In the genomic region with DNA sequence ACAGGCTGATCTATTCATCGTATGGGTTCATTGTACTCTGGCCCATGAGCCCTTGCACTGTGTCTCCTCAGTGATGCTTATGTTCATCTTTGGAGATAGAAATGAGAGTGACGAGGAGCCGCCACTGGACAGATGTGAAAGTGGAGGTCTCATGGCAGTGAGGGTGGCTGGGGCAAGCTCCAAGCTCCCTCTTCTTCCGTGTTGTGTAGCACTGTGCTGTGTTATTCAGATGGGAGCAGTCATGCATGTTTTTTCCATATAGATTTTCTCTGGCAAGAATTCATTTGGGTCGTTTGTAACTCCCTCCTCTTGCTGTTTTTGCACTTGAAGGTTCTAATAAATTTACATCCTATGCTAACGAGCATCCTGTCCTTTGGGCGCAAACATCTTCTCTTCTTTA, we compare ENCODE assay signal across 16 mouse cellular contexts. TPM values are rescaled to one million over a fixed set of nuclear protein-coding genes. Genes with fewer than 3 reads are reported as not detected.
"Had no signal": no experiment of that assay in that cellular context is flagged by ENCODE, and none has a peak within 500 bp of the region (broad histone marks: within the 10 kb centered on the region; RNA-seq: fewer than 3 reads in every experiment).

No protein-coding gene starts in this region.

- H3K4me2 ChIP-seq: intestine, embryonic 15.5 days; limb, embryonic 15.5 days; liver, embryonic 12.5 days; lung, embryonic 14.5 days had no signal

- H3K9ac ChIP-seq: intestine, embryonic 15.5 days; limb, embryonic 15.5 days; liver, embryonic 12.5 days; lung, embryonic 14.5 days had no signal

- H3K27ac ChIP-seq: intestine, embryonic 15.5 days; left cerebral cortex, adult 2 months; limb, embryonic 15.5 days; liver, embryonic 12.5 days; midbrain, embryonic 10.5 days had no signal

- H3K9me3 ChIP-seq: intestine, embryonic 15.5 days; limb, embryonic 15.5 days; liver, embryonic 12.5 days; midbrain, embryonic 10.5 days had no signal

- H3K27me3 ChIP-seq: intestine, embryonic 15.5 days; liver, embryonic 12.5 days had no signal

- H3K36me3 ChIP-seq: intestine, embryonic 15.5 days; limb, embryonic 15.5 days; liver, embryonic 12.5 days; midbrain, embryonic 10.5 days had no signal

- ATAC-seq: intestine, embryonic 15.5 days; liver, embryonic 12.5 days had no signal

- DNase-seq: kidney, adult 18-20 months; kidney, postnatal 25 days; lung, embryonic 14.5 days; lung, postnatal 10 days; lung, postnatal 4 days; right cerebral cortex, adult 18-20 months; right cerebral cortex, postnatal 25 days; thymus, postnatal 36 days had no signal

- H3K4me1 ChIP-seq: liver, embryonic 12.5 days had no signal

- H3K4me3 ChIP-seq: intestine, embryonic 15.5 days; left cerebral cortex, adult 2 months; limb, embryonic 15.5 days; liver, embryonic 12.5 days; midbrain, embryonic 10.5 days had no signal

RNA-seq across cellular contexts. Expression of a gene that starts 21.2 kb away (rescaled TPM):
- total RNA-seq: megakaryocyte, adult 5-6 weeks had no signal
- polyA plus RNA-seq: small intestine, adult 2 months; stomach, embryonic 16.5 days had no signal
